Mouse (Mus musculus): ENCODE measurements at regions not wholly inside any gene's neighbourhood (a gene's known extent, or its start where the extent isn't known, plus 50 kb on each side); places are given as distances from the start of the nearest gene placed in this dataset.
"Not testable (repeated sequence)": the region's sequence is repeated elsewhere in the genome, so short reads cannot be mapped to it uniquely, and the experiment has no call there.

- DNase-seq (ENCODE audit: inconsistent ontology term), result no peak
These were observed 2009.5 kb upstream of the Pcdh17 start for GRCm38 (mm10) chr14:82433894-82434293.

- not testable (repeated sequence) for DNase-seq (ENCODE audit: inconsistent ontology term)
These were observed 1994.5 kb upstream of the Pcdh17 start for GRCm38 (mm10) chr14:82448856-82449255.

GRCm38 (mm10) chr14:82453431-82453830 is 1989.9 kb upstream of the Pcdh17 start:
- DNase-seq (ENCODE audit: inconsistent ontology term), result peak; percentile 18

DNA sequence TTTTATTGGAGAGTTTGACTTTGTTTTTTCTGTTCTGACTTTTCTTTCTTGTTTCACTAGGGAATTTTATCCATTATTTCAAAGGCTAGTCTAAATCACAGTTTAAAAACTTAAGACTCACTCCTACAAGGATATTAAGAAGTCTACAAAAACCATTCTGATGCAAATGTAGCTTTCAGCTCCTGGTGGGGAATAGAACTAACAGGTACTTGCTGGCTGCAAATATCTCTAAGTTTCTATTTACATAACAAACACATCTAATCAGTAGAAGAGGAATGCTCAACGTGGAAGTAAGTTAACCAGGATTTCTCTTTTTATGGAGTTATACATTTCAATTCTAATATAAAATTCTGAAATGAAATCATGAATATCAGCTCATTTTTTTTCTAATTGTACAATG is 1976.7 kb upstream of the Pcdh17 start:
- no peak for DNase-seq (ENCODE audit: inconsistent ontology term)

All from Muller cell, postnatal 12 days (primary cell).